Mouse (Mus musculus) Patski (cell line): ENCODE measurements around the gene Gls. TPM values are rescaled to one million over a fixed set of nuclear protein-coding genes. Genes with fewer than 3 reads are reported as not detected.

Source experiments
- ATAC-seq: fragments of 100-300 bp; one replicate; pipeline ENCODE4 v1.8.0; 2021
- CTCF ChIA-PET: fragments of 350-600 bp; sonication (Branson Sonifier 250); formaldehyde crosslinking; loops from one replicate; lab custom pipeline; 2022; ENCODE audit warnings: inconsistent platforms; lab: Charles Lee
- POLR2A ChIA-PET: fragments of 350-600 bp; sonication (Branson Sonifier 250); formaldehyde crosslinking; loops from one replicate; lab custom pipeline; 2022; ENCODE audit warnings: antibody characterized with exemption, inconsistent platforms; lab: Charles Lee
- DNase-seq: peaks from one replicate; pipeline ENCODE4 v3.0.0-alpha.2; 2011; ENCODE audit warnings: low read depth, low spot score
- H3K27me3 ChIP-seq: fragments of 371-371 bp; one replicate; pipeline ENCODE4 v1.5.1; 2021
- CTCF ChIP-seq: fragments of 100-300 bp; IDR thresholded peaks from one replicate; pipeline ENCODE4 v1.5.1; 2021
- in situ Hi-C: fragments of 300-500 bp; cut with MboI; formaldehyde crosslinking; loops from 3 replicates; pipeline ENCODE4 v1.11.1; 2018; ENCODE audit warnings: low pct_unique_long_range_greater_than_20kb, mixed read lengths
- polyA plus RNA-seq: library from polyadenylated mRNA; unstranded; gene quantifications from one replicate; pipeline ENCODE4 v1.2.3, GENCODE M21; 2021

Gls gene
- polyA plus RNA-seq, 1 experiment from 2014 or later: 174 TPM

- H3K27me3 ChIP-seq: no peaks in the 10 kb centered on the region
- DNase-seq (no peak), ATAC-seq (no peak)
- CTCF ChIA-PET: interaction anchor here (0.7 to 1.2 kb wide), 2 partner anchors 113 to 164 kb away, joined by 3 read pairs; no protein-coding TSS in a partner anchor
- POLR2A ChIA-PET: no interaction called here
- TF ChIP-seq CTCF: no peak
- in situ Hi-C loops: loop anchor here (10.0 kb wide), 1 partner anchor 493 kb away; the partner anchor contains the start of gene Nemp2
Observed at GRCm38 (mm10) chr1:52142117-52142516, 90.9 kb downstream of the Gls start.

GRCm38 (mm10) chr1:52141482-52141881 is 91.5 kb downstream of the Gls start:
- POLR2A ChIA-PET: no interaction called here
- no peaks in the 10 kb centered on the region for H3K27me3 ChIP-seq
- CTCF ChIA-PET: interaction anchor here (1.2 kb wide), 1 partner anchor 165 kb away, joined by 3 read pairs; no protein-coding TSS in a partner anchor
- TF ChIP-seq CTCF: no peak
- in situ Hi-C loops: loop anchor here (10.0 kb wide), 1 partner anchor 493 kb away; the partner anchor contains the start of gene Nemp2
- DNase-seq (no peak), ATAC-seq (no peak)

GRCm38 (mm10) chr1:52140534-52140933 is 92.5 kb downstream of the Gls start:
- ChIA-PET CTCF (interaction anchor here (1.0 kb wide), 1 partner anchor 39 kb away, joined by 4 read pairs; no protein-coding TSS in a partner anchor), POLR2A (no interaction called here)
- DNase-seq (no peak), ATAC-seq (no peak)
- TF ChIP-seq CTCF: no peak
- H3K27me3 ChIP-seq: no peaks in the 10 kb centered on the region
- in situ Hi-C loops: loop anchor here (10.0 kb wide), 1 partner anchor 494 kb away; the partner anchor contains the start of gene Nemp2

- ChIA-PET CTCF (interaction anchor here (1.0 to 1.4 kb wide), 2 partner anchors 9 to 23 kb away, joined by 3 to 5 read pairs; no protein-coding TSS in a partner anchor), POLR2A (no interaction called here)
- no peak for ATAC-seq
- DNase-seq: no peak
- no peak for TF ChIP-seq CTCF
- no peaks in the 10 kb centered on the region for H3K27me3 ChIP-seq
- in situ Hi-C loops: no loop called here
Observed at GRCm38 (mm10) chr1:52137292-52137691, 95.7 kb downstream of the Gls start.

- in situ Hi-C loops: no loop called here
- no peak for TF ChIP-seq CTCF
- ChIA-PET CTCF (interaction anchor here (0.9 to 3.7 kb wide), 2 partner anchors 14 to 20 kb away, joined by 3 to 19 read pairs; no protein-coding TSS in a partner anchor), POLR2A (no interaction called here)
- no peak for DNase-seq
- no peaks in the 10 kb centered on the region for H3K27me3 ChIP-seq
- no peak for ATAC-seq
Observed at GRCm38 (mm10) chr1:52133254-52133653, 99.8 kb downstream of the Gls start.

- POLR2A ChIA-PET: no interaction called here
- in situ Hi-C loops: no loop called here
- TF ChIP-seq CTCF: no peak
- ATAC-seq (no peak), DNase-seq (no peak)
- no peaks in the 10 kb centered on the region for H3K27me3 ChIP-seq
- CTCF ChIA-PET: interaction anchor here (0.9 to 3.7 kb wide), 3 partner anchors 8 to 18 kb away, joined by 3 to 19 read pairs (median 3); no protein-coding TSS in a partner anchor
Observed at GRCm38 (mm10) chr1:52131787-52132377, 101.2 kb downstream of the Gls start.

GRCm38 (mm10) chr1:52129794-52130193 is 103.2 kb downstream of the Gls start:
- POLR2A ChIA-PET: no interaction called here
- in situ Hi-C loops: no loop called here
- no peak for TF ChIP-seq CTCF
- no peak for ATAC-seq
- CTCF ChIA-PET: interaction anchor here (1.1 kb wide), 1 partner anchor 30 kb away, joined by 3 read pairs; no protein-coding TSS in a partner anchor
- H3K27me3 ChIP-seq: no peaks in the 10 kb centered on the region
- DNase-seq: no peak

GRCm38 (mm10) chr1:52127350-52127749 is 105.7 kb downstream of the Gls start:
- ChIA-PET POLR2A (no interaction called here), CTCF (no interaction called here)
- ATAC-seq: no peak
- in situ Hi-C loops: no loop called here
- no peaks in the 10 kb centered on the region for H3K27me3 ChIP-seq
- no peak for DNase-seq
- TF ChIP-seq CTCF: no peak

GRCm38 (mm10) chr1:52124818-52125217 is 108.2 kb downstream of the Gls start:
- no peak for ATAC-seq
- POLR2A ChIA-PET: no interaction called here

GRCm38 (mm10) chr1:52121052-52121451 is 112.0 kb downstream of the Gls start:
- no peak for DNase-seq
- no peak for TF ChIP-seq CTCF
- ChIA-PET CTCF (interaction anchor here (1.1 kb wide), 1 partner anchor 9 kb away, joined by 3 read pairs; no protein-coding TSS in a partner anchor), POLR2A (no interaction called here)
- in situ Hi-C loops: no loop called here
- no peak for ATAC-seq
- no peaks in the 10 kb centered on the region for H3K27me3 ChIP-seq

More at GRCm38 (mm10) chr1:52124818-52125217, 108.2 kb downstream of the Gls start:
- H3K27me3 ChIP-seq: no peaks in the 10 kb centered on the region
- in situ Hi-C loops: no loop called here
- DNase-seq: no peak
- no peak for TF ChIP-seq CTCF
- CTCF ChIA-PET: interaction anchor here (1.1 kb wide), 1 partner anchor 10 kb away, joined by 3 read pairs; no protein-coding TSS in a partner anchor

GRCm38 (mm10) chr1:52120191-52120590 is 112.8 kb downstream of the Gls start:
- CTCF ChIA-PET: interaction anchor here (1.6 kb wide), 1 partner anchor 27 kb away, joined by 4 read pairs; no protein-coding TSS in a partner anchor
- in situ Hi-C loops: no loop called here
- no peak for TF ChIP-seq CTCF

More at GRCm38 (mm10) chr1:52120191-52120590, 112.8 kb downstream of the Gls start:
- no peaks in the 10 kb centered on the region for H3K27me3 ChIP-seq
- POLR2A ChIA-PET: no interaction called here
- no peak for ATAC-seq
- no peak for DNase-seq
